Mouse (Mus musculus) cerebellum, adult 2 months (tissue): ENCODE measurements around the gene Ptgis.

Experiments used
- CTCF ChIP-seq: fragments of 200-500 bp; IDR thresholded peaks from 2 replicates; pipeline ENCODE4 v1.5.1; 2011; ENCODE audit warnings: low read depth, mild to moderate bottlenecking, control low read depth, low read length, moderate library complexity, borderline replicate concordance; ENCODE audit not compliant: insufficient read depth
- POLR2A ChIP-seq: fragments of 200-500 bp; IDR thresholded peaks from 2 replicates; pipeline ENCODE4 v1.6.1; 2011; ENCODE audit warnings: low read length, control low read depth, borderline replicate concordance; ENCODE audit not compliant: insufficient read depth

- TF ChIP-seq POLR2A (no peak), CTCF (no peak)
These were observed 51.8 kb downstream of the Ptgis start for GRCm38 (mm10) chr2:167188315-167189207.
